Mouse (Mus musculus): ENCODE measurements around the gene Cacna1b.

DNA sequence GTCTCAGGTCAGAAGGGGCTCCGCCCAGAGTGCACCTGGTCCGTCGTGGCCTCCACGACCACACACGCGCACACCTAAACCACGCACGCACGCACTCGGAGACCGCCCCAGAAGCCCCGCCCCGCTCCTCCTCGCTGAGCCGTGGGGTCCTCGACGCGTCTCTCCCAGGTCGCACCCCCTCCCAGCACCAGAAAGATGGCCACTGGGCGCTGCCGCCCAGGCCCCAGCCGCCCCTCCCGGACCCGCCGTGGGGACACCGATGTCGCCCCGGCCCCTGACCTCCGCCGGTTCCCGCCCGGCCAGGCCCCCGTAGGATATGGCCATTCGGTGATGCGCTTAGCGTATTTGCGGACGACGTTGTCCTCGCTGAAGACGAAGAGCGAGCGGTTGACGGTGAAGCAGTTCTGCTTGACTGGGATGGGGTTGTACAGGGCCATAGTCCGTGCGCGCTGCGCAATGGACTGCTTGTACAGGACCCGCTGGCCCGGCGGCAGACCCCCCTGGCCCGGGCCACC lies 449 bp downstream of the Cacna1b start:
- TF ChIP-seq CTCF (IDR thresholded peaks at IDR 0.05; ENCODE audit: borderline replicate concordance, extremely low read depth, insufficient read depth, insufficient read length) (no peak), POLR2A (IDR thresholded peaks at IDR 0.05; ENCODE audit: borderline replicate concordance, extremely low read depth, insufficient read depth, insufficient read length, poor library complexity, severe bottlenecking) (no peak)
